ENCODE assay signal across 8 mouse cellular contexts in genomic region chr11:102317901-102318575, GRCm38 (mm10). TPM values are rescaled to one million over a fixed set of nuclear protein-coding genes. Genes with fewer than 3 reads are reported as not detected.
DNase-seq lines count a peak whose midpoint lies in the region; ATAC-seq and TF ChIP-seq lines count a peak whose summit lies in the region.

No protein-coding gene starts in this region.

- H3K79me2 ChIP-seq in C2C12 (ENCODE audit: control insufficient read depth, insufficient read depth), result peaks cover 52% of the 10 kb centered on the region

- under 1% methylated on average over 65 of the region's 77 CpGs for WGBS in embryonic facial prominence, embryonic 10.5 days
- WGBS in heart, embryonic 11.5 days (ENCODE audit: insufficient replicate concordance), result under 1% methylated on average over 53 of the region's 77 CpGs
- WGBS in kidney, embryonic 14.5 days, result under 1% methylated on average over 48 of the region's 77 CpGs
- under 1% methylated on average over 44 of the region's 77 CpGs for WGBS in lung, embryonic 16.5 days

- no peaks in the 10 kb centered on the region for H3K9me3 ChIP-seq in embryonic facial prominence, embryonic 10.5 days
- no peaks in the 10 kb centered on the region for H3K9me3 ChIP-seq in heart, embryonic 11.5 days (replicated peaks; ENCODE audit: control insufficient read depth, low read length)
- H3K9me3 ChIP-seq in kidney, embryonic 14.5 days (ENCODE audit: control insufficient read depth, low read length), result no peaks in the 10 kb centered on the region
- H3K9me3 ChIP-seq in lung, embryonic 16.5 days (ENCODE audit: control insufficient read depth, low read length), result no peaks in the 10 kb centered on the region

- H3K27me3 ChIP-seq in C2C12 (ENCODE audit: control insufficient read depth, insufficient read depth, insufficient read length), result peaks cover 3% of the 10 kb centered on the region
- peaks cover 6% of the 10 kb centered on the region; the same call in 1 of the 2 replicates for H3K27me3 ChIP-seq in embryonic facial prominence, embryonic 10.5 days (replicated peaks; ENCODE audit: low read depth, poor library complexity, severe bottlenecking)
- no peaks in the 10 kb centered on the region; the same call in 1 of the 2 replicates for H3K27me3 ChIP-seq in heart, embryonic 11.5 days (ENCODE audit: control insufficient read depth, insufficient read depth, low read length)
- H3K27me3 ChIP-seq in kidney, embryonic 14.5 days (ENCODE audit: control insufficient read depth, insufficient read depth, low read length), result no peaks in the 10 kb centered on the region
- no peaks in the 10 kb centered on the region for H3K27me3 ChIP-seq in lung, embryonic 16.5 days (ENCODE audit: control insufficient read depth, insufficient read depth, low read depth, low read length)

- H3K36me3 ChIP-seq in C2C12 (ENCODE audit: control insufficient read depth, insufficient read depth), result peaks cover 28% of the 10 kb centered on the region
- peaks cover 28% of the 10 kb centered on the region for H3K36me3 ChIP-seq in embryonic facial prominence, embryonic 10.5 days (replicated peaks)
- H3K36me3 ChIP-seq in heart, embryonic 11.5 days (ENCODE audit: control insufficient read depth, insufficient read depth, low read length), result peaks cover 15% of the 10 kb centered on the region
- peaks cover 26% of the 10 kb centered on the region for H3K36me3 ChIP-seq in kidney, embryonic 14.5 days (ENCODE audit: control insufficient read depth, insufficient read depth, low read length)
- peaks cover 16% of the 10 kb centered on the region for H3K36me3 ChIP-seq in lung, embryonic 16.5 days (ENCODE audit: control insufficient read depth, insufficient read depth, low read length)

- peak; percentile 86 to 94 for DNase-seq in adrenal gland, adult (ENCODE audit: inconsistent age in 2 of 2, low spot score in 1 of 2)
- DNase-seq in embryonic facial prominence, embryonic 10.5 days (ENCODE audit: low spot score), result peak; percentile 89
- peak; percentile 48 for DNase-seq in ovary, postnatal 14 days (ENCODE audit: low spot score)
- DNase-seq in urinary bladder, adult 2 months (ENCODE audit: low spot score), result peak; percentile 72

- peak; percentile 68 for ATAC-seq in heart, embryonic 11.5 days (replicated peaks; ENCODE audit: insufficient number of reproducible peaks, low FRiP score, low TSS enrichment)
- ATAC-seq in kidney, embryonic 14.5 days (ENCODE audit: low FRiP score, low TSS enrichment), result peak; percentile 58
- peak; percentile 71 for ATAC-seq in lung, embryonic 16.5 days (ENCODE audit: low read depth)

- peaks cover 24% of the 10 kb centered on the region for H3K79me3 ChIP-seq in C2C12 (ENCODE audit: low read depth)

- H3K27ac ChIP-seq in embryonic facial prominence, embryonic 10.5 days (replicated peaks), result peak overlapping the region; percentile 100
- peak overlapping the region; percentile 99 for H3K27ac ChIP-seq in heart, embryonic 11.5 days (ENCODE audit: low read depth, low read length)
- H3K27ac ChIP-seq in kidney, embryonic 14.5 days (ENCODE audit: low read depth, low read length), result peak overlapping the region; percentile 99
- H3K27ac ChIP-seq in lung, embryonic 16.5 days (ENCODE audit: low read length), result peak overlapping the region; percentile 99

- H3K4me3 ChIP-seq in C2C12 (ENCODE audit: insufficient read depth, poor library complexity, severe bottlenecking), result peak overlapping the region; percentile 78
- peak overlapping the region; percentile 100 for H3K4me3 ChIP-seq in embryonic facial prominence, embryonic 10.5 days
- peak overlapping the region; percentile 100 for H3K4me3 ChIP-seq in heart, embryonic 11.5 days (ENCODE audit: low read depth, low read length)
- H3K4me3 ChIP-seq in kidney, embryonic 14.5 days (ENCODE audit: low read length), result peak overlapping the region; percentile 100
- H3K4me3 ChIP-seq in lung, embryonic 16.5 days (ENCODE audit: low read length), result peak overlapping the region; percentile 95

- H3K4me1 ChIP-seq in embryonic facial prominence, embryonic 10.5 days, result peaks cover 32% of the 10 kb centered on the region
- peaks cover 17% of the 10 kb centered on the region for H3K4me1 ChIP-seq in heart, embryonic 11.5 days (ENCODE audit: control insufficient read depth, insufficient read depth, low read length)
- H3K4me1 ChIP-seq in kidney, embryonic 14.5 days (ENCODE audit: control insufficient read depth, insufficient read depth, low read length), result peaks cover 8% of the 10 kb centered on the region; the same call in 1 of the 2 replicates
- H3K4me1 ChIP-seq in lung, embryonic 16.5 days (replicated peaks; ENCODE audit: control insufficient read depth, insufficient read depth, low read length), result peaks cover 17% of the 10 kb centered on the region

- TF ChIP-seq CTCF in C2C12 (IDR thresholded peaks at IDR 0.05; ENCODE audit: control insufficient read depth, insufficient read depth, insufficient read length), result no peak

- peak overlapping the region; percentile 100 for H3K9ac ChIP-seq in heart, embryonic 11.5 days (ENCODE audit: low read depth, low read length)
- peak overlapping the region; percentile 100 for H3K9ac ChIP-seq in kidney, embryonic 14.5 days (ENCODE audit: low read depth, low read length)
- peak overlapping the region; percentile 100 for H3K9ac ChIP-seq in lung, embryonic 16.5 days (ENCODE audit: low read length)

- peak overlapping the region; percentile 94 for H3ac ChIP-seq in C2C12 (ENCODE audit: control insufficient read depth, insufficient read length, low read depth)

- H3K4me2 ChIP-seq in heart, embryonic 11.5 days, result peak overlapping the region; percentile 75
- peak overlapping the region; percentile 91 for H3K4me2 ChIP-seq in kidney, embryonic 14.5 days (replicated peaks; ENCODE audit: low read depth, low read length)
- H3K4me2 ChIP-seq in lung, embryonic 16.5 days (ENCODE audit: low read depth, low read length), result peak overlapping the region; percentile 96

TF ChIP-seq in C2C12, 6 proteins besides CTCF, POLR2A, EP300 and RAD21:
- no peak for TF ChIP-seq FOSL1 (IDR thresholded peaks at IDR 0.05; ENCODE audit: insufficient read depth, low read length, poor library complexity, severe bottlenecking)
- no peak for TF ChIP-seq USF1 (IDR thresholded peaks at IDR 0.05; ENCODE audit: low read depth)
- no peak for TF ChIP-seq MYOG (IDR thresholded peaks at IDR 0.05; ENCODE audit: control insufficient read depth, extremely low read depth, insufficient read length)
- TF ChIP-seq MYOD1 (IDR thresholded peaks at IDR 0.05; ENCODE audit: control insufficient read depth, insufficient read length, low read depth), result no peak
- TF ChIP-seq CEBPB (IDR thresholded peaks at IDR 0.05; ENCODE audit: low read depth), result no peak
- no peak for TF ChIP-seq MAX (IDR thresholded peaks at IDR 0.05)

RNA-seq across cellular contexts. Expression of gene Ubtf, which starts 1.5 kb away (rescaled TPM):
- 70.2 TPM for polyA plus RNA-seq in C2C12 (2012; fragmentation: generic; extraction: Trizol)
- 94.2 and 96.3 TPM in 2 replicates for polyA plus RNA-seq in embryonic facial prominence, embryonic 10.5 days (2016; fragmentation: Nextera tagmentation; extraction: Ambion mirVana)
- 52.4 and 56.4 TPM in 2 replicates for polyA plus RNA-seq in heart, embryonic 11.5 days (2014; fragmentation: Nextera tagmentation; extraction: Ambion mirVana)
- 86.5 and 105 TPM in 2 replicates for polyA plus RNA-seq in kidney, embryonic 14.5 days (2014; fragmentation: Nextera tagmentation; extraction: Ambion mirVana)
- 69.6 and 73.0 TPM in 2 replicates for polyA plus RNA-seq in lung, embryonic 16.5 days (2015; fragmentation: Nextera tagmentation; extraction: Ambion mirVana)
- polyA plus RNA-seq in urinary bladder, adult 2 months (2012; rRNA removed), result 45.7 and 61.5 TPM in 2 replicates

RNA-seq across cellular contexts. Expression of gene Atxn7l3, which starts 21.6 kb away (rescaled TPM):
- polyA plus RNA-seq in C2C12 (2012; fragmentation: generic; extraction: Trizol), result 33.9 TPM
- polyA plus RNA-seq in embryonic facial prominence, embryonic 10.5 days (2016; fragmentation: Nextera tagmentation; extraction: Ambion mirVana), result 15.6 and 18.2 TPM in 2 replicates
- 9.9 and 12.0 TPM in 2 replicates for polyA plus RNA-seq in heart, embryonic 11.5 days (2014; fragmentation: Nextera tagmentation; extraction: Ambion mirVana)
- 15.2 and 18.6 TPM in 2 replicates for polyA plus RNA-seq in kidney, embryonic 14.5 days (2014; fragmentation: Nextera tagmentation; extraction: Ambion mirVana)
- 11.1 and 11.6 TPM in 2 replicates for polyA plus RNA-seq in lung, embryonic 16.5 days (2015; fragmentation: Nextera tagmentation; extraction: Ambion mirVana)
- 36.5 and 38.6 TPM in 2 replicates for polyA plus RNA-seq in urinary bladder, adult 2 months (2012; rRNA removed)

RNA-seq across cellular contexts. Expression of gene Tmub2, which starts 33.3 kb away (rescaled TPM):
- polyA plus RNA-seq in C2C12 (2012; fragmentation: generic; extraction: Trizol), result 25.2 TPM
- polyA plus RNA-seq in embryonic facial prominence, embryonic 10.5 days (2016; fragmentation: Nextera tagmentation; extraction: Ambion mirVana), result 45.2 and 46.2 TPM in 2 replicates
- 40.1 and 40.5 TPM in 2 replicates for polyA plus RNA-seq in heart, embryonic 11.5 days (2014; fragmentation: Nextera tagmentation; extraction: Ambion mirVana)
- 41.6 and 54.2 TPM in 2 replicates for polyA plus RNA-seq in kidney, embryonic 14.5 days (2014; fragmentation: Nextera tagmentation; extraction: Ambion mirVana)
- 52.8 and 60.2 TPM in 2 replicates for polyA plus RNA-seq in lung, embryonic 16.5 days (2015; fragmentation: Nextera tagmentation; extraction: Ambion mirVana)
- polyA plus RNA-seq in urinary bladder, adult 2 months (2012; rRNA removed), result 50.8 and 57.6 TPM in 2 replicates

RNA-seq across cellular contexts. Expression of gene Slc4a1, which starts 48.0 kb away (rescaled TPM):
- not detected for polyA plus RNA-seq in C2C12 (2012; fragmentation: generic; extraction: Trizol)
- polyA plus RNA-seq in embryonic facial prominence, embryonic 10.5 days (2016; fragmentation: Nextera tagmentation; extraction: Ambion mirVana), result 29.7 and 33.8 TPM in 2 replicates
- polyA plus RNA-seq in heart, embryonic 11.5 days (2014; fragmentation: Nextera tagmentation; extraction: Ambion mirVana), result 102 and 112 TPM in 2 replicates
- 3.0 and 3.3 TPM in 2 replicates for polyA plus RNA-seq in kidney, embryonic 14.5 days (2014; fragmentation: Nextera tagmentation; extraction: Ambion mirVana)
- 8.9 and 18.2 TPM in 2 replicates for polyA plus RNA-seq in lung, embryonic 16.5 days (2015; fragmentation: Nextera tagmentation; extraction: Ambion mirVana)
- 0.01 TPM in 1 of 2 replicates, not detected in the other for polyA plus RNA-seq in urinary bladder, adult 2 months (2012; rRNA removed)

RNA-seq across cellular contexts. Expression of gene Asb16, which starts 49.5 kb away (rescaled TPM):
- polyA plus RNA-seq in C2C12 (2012; fragmentation: generic; extraction: Trizol), result not detected
- 0.09 and 0.10 TPM in 2 replicates for polyA plus RNA-seq in embryonic facial prominence, embryonic 10.5 days (2016; fragmentation: Nextera tagmentation; extraction: Ambion mirVana)
- polyA plus RNA-seq in heart, embryonic 11.5 days (2014; fragmentation: Nextera tagmentation; extraction: Ambion mirVana), result 0.23 TPM in 1 of 2 replicates, not detected in the other
- 0.09 TPM in 1 of 2 replicates, not detected in the other for polyA plus RNA-seq in kidney, embryonic 14.5 days (2014; fragmentation: Nextera tagmentation; extraction: Ambion mirVana)
- 0.05 and 0.08 TPM in 2 replicates for polyA plus RNA-seq in lung, embryonic 16.5 days (2015; fragmentation: Nextera tagmentation; extraction: Ambion mirVana)
- 0.63 and 0.65 TPM in 2 replicates for polyA plus RNA-seq in urinary bladder, adult 2 months (2012; rRNA removed)

Comparison
In these comparisons a context has a peak if more than half of its experiments do, and no peak if none do; other contexts are left out.
1. Peak in every context shown above with its lines: DNase-seq, ATAC-seq, H3K4me3 ChIP-seq and H3K27ac ChIP-seq.